Mouse (Mus musculus) heart, embryonic 16.5 days (tissue): ENCODE data around the gene Tom1. TPM values are rescaled to one million over a fixed set of nuclear protein-coding genes. Genes with fewer than 3 reads are reported as not detected.

Source experiments
- ATAC-seq: fragments of 200-750 bp; cut with Nextera tagmentation; replicated peaks from 2 replicates; pipeline ENCODE4 v1.8.0; 2017; ENCODE audit warnings: moderate number of reproducible peaks; ENCODE audit not compliant: insufficient read depth, low FRiP score; ENCODE audit errors: extremely low read depth
- H3K27ac ChIP-seq: fragments of 300-500 bp; sonication (generic); 2 replicates; pipeline ENCODE4 v1.5.1; 2014; ENCODE audit warnings: mild to moderate bottlenecking, low read length, control low read depth, moderate library complexity
- H3K27me3 ChIP-seq: fragments of 300-500 bp; sonication (generic); 2 replicates; pipeline ENCODE4 v1.6.1; 2014; ENCODE audit warnings: low read length, mixed read lengths; ENCODE audit not compliant: control insufficient read depth, insufficient read depth
- H3K36me3 ChIP-seq: fragments of 300-500 bp; sonication (generic); 2 replicates; pipeline ENCODE4 v1.6.1; 2014; ENCODE audit not compliant: control insufficient read depth, insufficient read depth
- H3K4me1 ChIP-seq: fragments of 300-500 bp; sonication (generic); 2 replicates; pipeline ENCODE4 v1.6.1; 2014; ENCODE audit warnings: low read length, mixed read lengths; ENCODE audit not compliant: control insufficient read depth, insufficient read depth
- H3K4me2 ChIP-seq: fragments of 300-500 bp; sonication (generic); 2 replicates; pipeline ENCODE4 v1.6.1; 2014; ENCODE audit warnings: low read depth, mild to moderate bottlenecking, control low read depth, low read length
- H3K4me3 ChIP-seq: fragments of 300-500 bp; sonication (generic); 2 replicates; pipeline ENCODE4 v1.5.1; 2014; ENCODE audit warnings: mild to moderate bottlenecking, control low read depth, low read length
- H3K9ac ChIP-seq: fragments of 300-500 bp; sonication (generic); 2 replicates; pipeline ENCODE4 v1.6.1; 2014; ENCODE audit warnings: low read length, control low read depth
- H3K9me3 ChIP-seq: fragments of 300-500 bp; sonication (generic); replicated peaks from 2 replicates; pipeline ENCODE4 v1.6.1; 2016; ENCODE audit warnings: low read length; ENCODE audit not compliant: control insufficient read depth
- WGBS: fragments of 180-500 bp; shearing (Covaris S2); extraction: QIAGEN DNeasy Blood & Tissue Kit; methylation state at CpG from one replicate; pipeline ENCODE4 v1.1.7; 2014; 5-methylcytosine and 5-hydroxymethylcytosine counted together
- polyA plus RNA-seq: library from polyadenylated mRNA; unstranded; fragments of >200 nt; fragmentation: Nextera tagmentation; extraction: Ambion mirVana; gene quantifications from 2 replicates; pipeline ENCODE4 v1.2.1, GENCODE M21; 2015

Tom1 gene
- polyA plus RNA-seq: 42.3 and 51.6 TPM in 2 replicates

- H3K27ac ChIP-seq: peak within 1 kb of the TSS; percentile 87
- no peaks in the 10 kb centered on the region for H3K27me3 ChIP-seq
- H3K9ac ChIP-seq: peak within 1 kb of the TSS; percentile 81
- H3K4me1 ChIP-seq: peaks cover 24% of the 10 kb centered on the region
- no peaks in the 10 kb centered on the region for H3K9me3 ChIP-seq
- H3K36me3 ChIP-seq: peaks cover 15% of the 10 kb centered on the region
- under 1% methylated on average over 61 of the region's 62 CpGs for WGBS
- H3K4me2 ChIP-seq: peak within 1 kb of the TSS; percentile 77
- peak; percentile 95 for ATAC-seq
- H3K4me3 ChIP-seq: peak within 1 kb of the TSS; percentile 76
Observed at GRCm38 (mm10) chr8:75033511-75034243, at the start of gene Tom1. Gene Tom1, plus strand, starts transcription at chr8:75033705.

GRCm38 (mm10) chr8:74987436-74987835, 46.1 kb upstream of the Tom1 start:
- H3K36me3 ChIP-seq: no peaks in the 10 kb centered on the region
- no peak for ATAC-seq
- H3K9me3 ChIP-seq: 0 out of 2 replicates have a peak, but pooled peaks cover 2% of the 10 kb centered on the region
- peaks cover 2% of the 10 kb centered on the region; the same call in 1 of the 2 replicates for H3K4me1 ChIP-seq
- no peak overlapping the region for H3K4me3 ChIP-seq
- no peak overlapping the region for H3K4me2 ChIP-seq
- H3K27ac ChIP-seq: no peak overlapping the region
- WGBS: 88% methylated on average over 5 of the region's 5 CpGs
- H3K27me3 ChIP-seq: no peaks in the 10 kb centered on the region
- H3K9ac ChIP-seq: no peak overlapping the region

GRCm38 (mm10) chr8:74990021-74990420, 43.5 kb upstream of the Tom1 start:
- Histone ChIP-seq H3K27me3 (no peaks in the 10 kb centered on the region), H3K4me1 (peaks cover 11% of the 10 kb centered on the region), H3K9me3 (no peaks in the 10 kb centered on the region), H3K27ac (no peak overlapping the region), H3K4me3 (no peak overlapping the region), H3K4me2 (peak overlapping the region; percentile 53), H3K36me3 (no peaks in the 10 kb centered on the region), H3K9ac (no peak overlapping the region)
- WGBS: 20% methylated on average over 15 of the region's 15 CpGs
- no peak for ATAC-seq

GRCm38 (mm10) chr8:74993081-74993474, 40.4 kb upstream of the Tom1 start, which contains the start of gene Hmgxb4:
Gene Hmgxb4, plus strand, starts transcription at chr8:74993356.
- Histone ChIP-seq H3K27ac (peak within 1 kb of the TSS; percentile 96), H3K4me3 (peak within 1 kb of the TSS; percentile 89), H3K9me3 (no peaks in the 10 kb centered on the region), H3K9ac (peak within 1 kb of the TSS; percentile 100), H3K27me3 (no peaks in the 10 kb centered on the region), H3K4me1 (peaks cover 11% of the 10 kb centered on the region), H3K4me2 (peak within 1 kb of the TSS; percentile 68), H3K36me3 (no peaks in the 10 kb centered on the region)
- 13% methylated on average over 8 of the region's 8 CpGs for WGBS
- ATAC-seq: no peak

GRCm38 (mm10) chr8:74993475-74994451, 39.7 kb upstream of the Tom1 start:
- WGBS: under 1% methylated on average over 101 of the region's 111 CpGs
- Histone ChIP-seq H3K9me3 (no peaks in the 10 kb centered on the region), H3K4me3 (peak overlapping the region; percentile 89), H3K27me3 (no peaks in the 10 kb centered on the region), H3K27ac (peak overlapping the region; percentile 96), H3K4me2 (peak overlapping the region; percentile 68), H3K4me1 (peaks cover 11% of the 10 kb centered on the region), H3K36me3 (peaks cover 2% of the 10 kb centered on the region), H3K9ac (peak overlapping the region; percentile 100)
- ATAC-seq: peak; percentile 94

GRCm38 (mm10) chr8:74994540-74994939, 39.0 kb upstream of the Tom1 start:
- Histone ChIP-seq H3K9ac (peak overlapping the region; percentile 100), H3K4me1 (peaks cover 11% of the 10 kb centered on the region), H3K9me3 (no peaks in the 10 kb centered on the region), H3K27ac (peak overlapping the region; percentile 96), H3K4me3 (peak overlapping the region; percentile 89), H3K36me3 (peaks cover 10% of the 10 kb centered on the region), H3K4me2 (peak overlapping the region; percentile 68), H3K27me3 (no peaks in the 10 kb centered on the region)
- ATAC-seq: no peak
- 7% methylated on average over 7 of the region's 7 CpGs for WGBS

GRCm38 (mm10) chr8:75000431-75000830, 33.1 kb upstream of the Tom1 start:
- H3K4me1 ChIP-seq: no peaks in the 10 kb centered on the region
- H3K36me3 ChIP-seq: peaks cover 35% of the 10 kb centered on the region
- no peak for ATAC-seq
- H3K27me3 ChIP-seq: no peaks in the 10 kb centered on the region
- H3K4me3 ChIP-seq: no peak overlapping the region
- no peak overlapping the region for H3K4me2 ChIP-seq
- no peaks in the 10 kb centered on the region for H3K9me3 ChIP-seq
- H3K9ac ChIP-seq: no peak overlapping the region
- H3K27ac ChIP-seq: no peak overlapping the region
- 92% methylated on average over 3 of the region's 3 CpGs for WGBS

- peaks cover 2% of the 10 kb centered on the region for H3K4me1 ChIP-seq
- no peak overlapping the region for H3K4me3 ChIP-seq
- no peak for ATAC-seq
- H3K4me2 ChIP-seq: no peak overlapping the region
- H3K27ac ChIP-seq: no peak overlapping the region
- H3K36me3 ChIP-seq: peaks cover 23% of the 10 kb centered on the region
- WGBS: 84% methylated on average over 2 of the region's 2 CpGs
- no peak overlapping the region for H3K9ac ChIP-seq
- no peaks in the 10 kb centered on the region for H3K9me3 ChIP-seq
- no peaks in the 10 kb centered on the region for H3K27me3 ChIP-seq
Observed at GRCm38 (mm10) chr8:75008826-75009225, 24.7 kb upstream of the Tom1 start.
